Mouse (Mus musculus) hindbrain, embryonic 16.5 days (tissue): ENCODE data around the gene Tmem191c. TPM values are rescaled to one million over a fixed set of nuclear protein-coding genes. Genes with fewer than 3 reads are reported as not detected.
"Not testable (repeated sequence)": the region's sequence is repeated elsewhere in the genome, so short reads cannot be mapped to it uniquely, and the experiment has no call there.

ENCODE experiments used
- ATAC-seq: fragments of 200-750 bp; cut with Nextera tagmentation; 2 replicates; pipeline ENCODE4 v1.8.0; 2017; ENCODE audit warnings: moderate TSS enrichment, moderate library complexity
- H3K27ac ChIP-seq: fragments of 300-500 bp; sonication (generic); 2 replicates; pipeline ENCODE4 v1.5.1; 2014; ENCODE audit warnings: low read depth, mild to moderate bottlenecking, control low read depth, low read length, moderate library complexity
- H3K27me3 ChIP-seq: fragments of 300-500 bp; sonication (generic); replicated peaks from 2 replicates; pipeline ENCODE4 v1.6.1; 2014; ENCODE audit warnings: low read length; ENCODE audit not compliant: control insufficient read depth, insufficient read depth
- H3K36me3 ChIP-seq: fragments of 300-500 bp; sonication (generic); 2 replicates; pipeline ENCODE4 v1.6.1; 2014; ENCODE audit warnings: mild to moderate bottlenecking, low read length, moderate library complexity, mixed read lengths; ENCODE audit not compliant: control insufficient read depth, insufficient read depth
- H3K4me1 ChIP-seq: fragments of 300-500 bp; sonication (generic); 2 replicates; pipeline ENCODE4 v1.6.1; 2014; ENCODE audit warnings: low read depth, low read length; ENCODE audit not compliant: control insufficient read depth, insufficient read depth
- H3K4me2 ChIP-seq: fragments of 300-500 bp; sonication (generic); 2 replicates; pipeline ENCODE4 v1.6.1; 2014; ENCODE audit warnings: mild to moderate bottlenecking, low read length, control low read depth, moderate library complexity
- H3K4me3 ChIP-seq: fragments of 300-500 bp; sonication (generic); 2 replicates; pipeline ENCODE4 v1.5.1; 2014; ENCODE audit warnings: mild to moderate bottlenecking, low read length, control low read depth, moderate library complexity
- H3K9ac ChIP-seq: fragments of 300-500 bp; sonication (generic); 2 replicates; pipeline ENCODE4 v1.6.1; 2014; ENCODE audit warnings: low read depth, mild to moderate bottlenecking, control low read depth, low read length, moderate library complexity
- H3K9me3 ChIP-seq: fragments of 300-500 bp; sonication (generic); 2 replicates; pipeline ENCODE4 v1.6.1; 2014; ENCODE audit warnings: mild to moderate bottlenecking, low read length, moderate library complexity; ENCODE audit not compliant: control insufficient read depth
- WGBS: fragments of 180-500 bp; shearing (Covaris S2); extraction: QIAGEN DNeasy Blood & Tissue Kit; methylation state at CpG from one replicate; pipeline ENCODE4 v1.1.7; 2014; 5-methylcytosine and 5-hydroxymethylcytosine counted together
- polyA plus RNA-seq: library from polyadenylated mRNA; unstranded; fragments of >200 nt; fragmentation: Nextera tagmentation; extraction: Ambion mirVana; gene quantifications from 2 replicates; pipeline ENCODE4 v1.2.1, GENCODE M21; 2015

Tmem191c gene
- polyA plus RNA-seq = 85.8 and 111 TPM in 2 replicates

GRCm38 (mm10) chr16:17275721-17276120 is at the start of gene Tmem191c:
Gene Tmem191c (plus strand): TSS chr16:17276077.
- 60% methylated on average over 7 of the region's 7 CpGs for WGBS
- H3K36me3 ChIP-seq = peaks cover 14% of the 10 kb centered on the region
- H3K9ac ChIP-seq = peak within 1 kb of the TSS; percentile 68
- H3K4me3 ChIP-seq = peak within 1 kb of the TSS; percentile 50
- no peak for ATAC-seq
- no peaks in the 10 kb centered on the region; the same call in 1 of the 2 replicates for H3K27me3 ChIP-seq
- H3K27ac ChIP-seq = peak within 1 kb of the TSS; percentile 79
- H3K4me2 ChIP-seq = peak within 1 kb of the TSS; percentile 72
- peaks cover 3% of the 10 kb centered on the region for H3K9me3 ChIP-seq
- H3K4me1 ChIP-seq = peaks cover 17% of the 10 kb centered on the region

- H3K4me1 ChIP-seq = no peaks in the 10 kb centered on the region
- H3K4me2 ChIP-seq = no peak overlapping the region
- H3K9me3 ChIP-seq = no peaks in the 10 kb centered on the region
- no peak for ATAC-seq
- no peaks in the 10 kb centered on the region for H3K36me3 ChIP-seq
- H3K9ac ChIP-seq = no peak overlapping the region
- H3K27ac ChIP-seq = no peak overlapping the region
- no peak overlapping the region for H3K4me3 ChIP-seq
- H3K27me3 ChIP-seq = no peaks in the 10 kb centered on the region
Measured at GRCm38 (mm10) chr16:17226496-17226895, 49.4 kb upstream of the Tmem191c start.

- H3K36me3 ChIP-seq, H3K27me3 ChIP-seq, H3K9me3 ChIP-seq, H3K4me2 ChIP-seq, H3K27ac ChIP-seq, ATAC-seq, H3K4me3 ChIP-seq, H3K9ac ChIP-seq: not testable (repeated sequence)
- H3K4me1 ChIP-seq = peaks cover 17% of the 10 kb centered on the region
- 94% methylated on average over 2 of the region's 2 CpGs for WGBS
Measured at GRCm38 (mm10) chr16:17231523-17231922, 44.4 kb upstream of the Tmem191c start.

GRCm38 (mm10) chr16:17232794-17233701 is 42.8 kb upstream of the Tmem191c start, which contains the start of gene Hic2:
Gene Hic2 (plus strand): TSS chr16:17233572.
- H3K27ac ChIP-seq = peak within 1 kb of the TSS; percentile 93
- peak within 1 kb of the TSS; percentile 72 for H3K4me2 ChIP-seq
- peak within 1 kb of the TSS; percentile 82 for H3K4me3 ChIP-seq
- no peaks in the 10 kb centered on the region for H3K36me3 ChIP-seq
- no peaks in the 10 kb centered on the region for H3K27me3 ChIP-seq
- H3K4me1 ChIP-seq = peaks cover 17% of the 10 kb centered on the region
- H3K9ac ChIP-seq = peak within 1 kb of the TSS; percentile 96
- no peaks in the 10 kb centered on the region for H3K9me3 ChIP-seq
- under 1% methylated on average over 57 of the region's 59 CpGs for WGBS
- ATAC-seq = peak; percentile 96

- ATAC-seq = peak; percentile 82
- H3K27ac ChIP-seq = peak overlapping the region; percentile 93
- peaks cover 17% of the 10 kb centered on the region for H3K4me1 ChIP-seq
- 1% methylated on average over 47 of the region's 62 CpGs for WGBS
- peak overlapping the region; percentile 82 for H3K4me3 ChIP-seq
- H3K9ac ChIP-seq = peak overlapping the region; percentile 96
- no peaks in the 10 kb centered on the region for H3K36me3 ChIP-seq
- H3K9me3 ChIP-seq = no peaks in the 10 kb centered on the region
- peak overlapping the region; percentile 72 for H3K4me2 ChIP-seq
- H3K27me3 ChIP-seq = no peaks in the 10 kb centered on the region
Measured at GRCm38 (mm10) chr16:17233702-17234498, 42.0 kb upstream of the Tmem191c start.

- H3K36me3 ChIP-seq = no peaks in the 10 kb centered on the region
- no peaks in the 10 kb centered on the region for H3K27me3 ChIP-seq
- H3K4me2 ChIP-seq = peak overlapping the region; percentile 72
Measured at GRCm38 (mm10) chr16:17234499-17234895, 41.4 kb upstream of the Tmem191c start.

GRCm38 (mm10) chr16:17234916-17235665 is 40.8 kb upstream of the Tmem191c start:
- Histone ChIP-seq H3K36me3 (no peaks in the 10 kb centered on the region), H3K4me3 (peak overlapping the region; percentile 82), H3K27ac (no peak overlapping the region), H3K4me2 (peak overlapping the region; percentile 72), H3K9me3 (no peaks in the 10 kb centered on the region), H3K9ac (peak overlapping the region; percentile 96), H3K27me3 (no peaks in the 10 kb centered on the region), H3K4me1 (peaks cover 21% of the 10 kb centered on the region)
- ATAC-seq = no peak
- WGBS = 40% methylated on average over 9 of the region's 9 CpGs

More at GRCm38 (mm10) chr16:17234499-17234895, 41.4 kb upstream of the Tmem191c start:
- WGBS = 3% methylated on average over 12 of the region's 12 CpGs
- Histone ChIP-seq H3K9ac (peak overlapping the region; percentile 96), H3K9me3 (no peaks in the 10 kb centered on the region), H3K4me1 (peaks cover 21% of the 10 kb centered on the region), H3K27ac (peak overlapping the region; percentile 93), H3K4me3 (peak overlapping the region; percentile 82)
- no peak for ATAC-seq

- WGBS = 92% methylated on average over 3 of the region's 3 CpGs
- Histone ChIP-seq H3K9ac (no peak overlapping the region), H3K36me3 (no peaks in the 10 kb centered on the region), H3K4me3 (no peak overlapping the region), H3K4me2 (no peak overlapping the region), H3K9me3 (no peaks in the 10 kb centered on the region), H3K27me3 (no peaks in the 10 kb centered on the region), H3K4me1 (peaks cover 21% of the 10 kb centered on the region), H3K27ac (no peak overlapping the region)
- ATAC-seq = no peak
Measured at GRCm38 (mm10) chr16:17237634-17238033, 38.2 kb upstream of the Tmem191c start.
